Mouse (Mus musculus) right cerebral cortex, adult 2 months (tissue): ENCODE measurements around the gene Kmt2e.
A peak's percentile ranks its signal among the peaks of the same experiment; 100 is the strongest.

Experiments
- DNase-seq, 2 experiments: peaks; one replicate each; pipeline ENCODE4 v3.0.0; 2021 to 2022; ENCODE audit warnings: low spot score in 2 of 2

The Kmt2e gene

DNA sequence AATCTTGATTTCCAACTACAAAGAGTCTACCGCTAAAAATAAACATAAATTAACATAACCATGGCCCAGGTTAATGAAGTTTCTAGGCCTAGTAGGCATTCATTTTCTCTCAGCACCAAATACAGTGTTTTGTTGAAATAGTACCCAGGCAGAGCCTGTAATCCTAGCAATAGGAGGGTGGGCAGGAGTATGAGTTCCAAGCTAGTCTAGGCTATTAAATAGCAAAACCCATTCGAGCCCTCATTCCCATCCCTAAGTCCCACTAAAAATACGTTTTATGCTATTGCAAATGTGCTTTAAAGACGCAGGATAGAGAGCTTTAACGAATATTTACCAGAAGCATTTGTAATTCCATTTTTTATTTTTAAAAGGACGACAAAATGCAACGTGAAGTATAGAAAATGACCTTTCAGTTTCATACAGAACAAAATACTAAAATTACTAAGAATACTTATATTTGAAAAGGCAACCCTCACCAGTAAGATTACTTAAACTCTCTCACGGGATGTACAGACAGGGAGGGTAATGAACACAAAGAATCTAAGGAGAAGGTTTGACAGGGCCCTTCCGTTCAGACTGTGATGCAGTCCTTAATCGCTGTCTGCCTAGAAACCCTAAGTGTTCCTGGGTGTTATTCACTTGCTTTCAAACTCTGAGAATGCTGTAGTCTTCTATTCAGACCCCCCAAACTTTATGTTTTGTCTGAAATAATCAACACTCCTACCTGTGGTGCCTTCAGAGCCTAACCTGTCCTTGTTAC is 2.1 kb upstream of the Kmt2e start:
- DNase-seq, result no peak

DNA sequence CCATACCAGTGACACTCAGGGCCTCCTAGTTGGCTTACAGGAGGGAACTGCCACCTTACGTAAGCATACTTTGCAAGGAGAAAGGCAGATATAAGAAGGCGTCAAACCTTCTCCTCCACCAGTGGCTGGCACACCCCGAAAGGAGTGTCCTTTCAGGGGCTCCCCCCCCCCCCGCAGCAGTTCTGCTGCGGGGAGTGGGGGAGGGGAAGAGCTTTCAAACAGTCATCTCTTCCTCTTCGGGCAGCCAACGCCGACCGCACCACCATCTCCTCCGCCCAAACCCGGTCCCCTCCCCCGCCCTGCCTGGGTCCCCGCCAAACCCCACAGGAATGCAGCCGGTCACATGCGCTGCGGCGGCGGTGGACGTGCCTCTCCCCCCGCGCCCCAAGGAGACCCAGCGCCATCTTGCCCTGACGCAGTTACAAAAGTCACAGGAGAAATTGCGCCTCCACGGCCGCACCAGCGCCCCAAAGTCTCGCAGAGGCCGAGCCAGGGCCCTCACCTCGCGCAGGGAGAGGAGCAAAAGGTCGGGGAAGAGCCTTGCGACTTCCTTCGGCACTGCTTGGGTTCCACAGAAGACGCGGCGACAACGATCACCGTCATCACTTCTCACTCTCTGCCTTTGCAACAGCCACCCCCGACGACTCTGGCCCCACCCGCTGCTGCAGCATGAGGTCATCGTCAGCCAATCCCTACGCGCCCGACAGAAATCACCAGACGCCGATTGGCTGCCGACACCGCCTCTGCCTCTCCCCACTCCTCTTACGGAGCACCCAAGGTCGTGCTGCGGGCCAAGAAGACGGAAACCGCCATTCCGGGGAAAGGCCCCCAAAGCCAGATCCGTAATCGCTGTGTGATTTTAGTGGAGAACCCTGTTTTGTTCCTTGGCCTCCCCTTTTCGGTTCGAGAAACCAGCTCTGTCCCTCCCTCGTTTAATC is 1.3 kb upstream of the Kmt2e start:
- DNase-seq, result peak; percentile 98

DNA sequence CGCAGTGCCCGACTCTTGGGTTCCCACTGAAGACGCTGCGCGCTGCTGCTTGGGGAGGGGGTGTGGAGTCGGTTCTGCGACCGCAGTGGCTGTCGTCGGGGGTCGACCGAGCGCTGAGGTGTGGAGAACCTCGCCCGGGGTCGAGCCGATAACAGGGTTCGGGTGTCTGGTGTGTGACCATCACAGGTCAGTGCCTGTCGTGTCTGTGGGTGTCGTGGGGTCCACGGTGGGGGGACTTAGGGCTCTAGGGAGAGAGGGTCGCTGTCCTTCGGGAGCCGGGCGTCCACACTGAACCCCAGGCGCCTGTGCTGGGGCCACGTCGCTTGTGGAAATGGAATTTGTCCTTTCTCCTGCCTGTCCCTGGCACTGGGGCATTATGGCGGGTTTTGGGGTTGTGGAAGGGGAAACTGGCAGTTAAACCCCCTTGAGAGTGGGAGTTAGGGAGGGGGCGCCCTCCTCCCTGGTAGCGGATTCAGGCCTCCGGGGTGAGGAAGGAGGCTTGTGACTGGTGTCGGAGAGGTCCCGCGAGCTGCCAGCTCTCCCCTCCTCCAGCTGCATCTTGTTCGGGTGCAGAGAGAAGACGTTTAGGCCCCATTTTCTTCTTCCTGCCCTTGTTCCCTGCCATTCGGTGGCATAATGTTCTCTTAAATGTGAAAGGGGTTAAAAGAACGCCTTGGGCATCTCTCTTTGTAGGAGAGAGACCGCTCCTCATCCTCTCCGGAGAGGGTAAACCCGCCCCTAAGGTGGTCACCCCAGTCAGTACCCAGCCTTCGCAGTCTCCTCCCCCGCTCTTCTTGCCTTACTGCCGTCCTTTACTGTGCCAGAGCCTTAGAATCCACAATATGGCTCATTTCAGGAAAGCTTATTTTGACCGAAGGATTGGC is 599 bp downstream of the Kmt2e start:
- peak; percentile 61 to 66 for DNase-seq

DNA sequence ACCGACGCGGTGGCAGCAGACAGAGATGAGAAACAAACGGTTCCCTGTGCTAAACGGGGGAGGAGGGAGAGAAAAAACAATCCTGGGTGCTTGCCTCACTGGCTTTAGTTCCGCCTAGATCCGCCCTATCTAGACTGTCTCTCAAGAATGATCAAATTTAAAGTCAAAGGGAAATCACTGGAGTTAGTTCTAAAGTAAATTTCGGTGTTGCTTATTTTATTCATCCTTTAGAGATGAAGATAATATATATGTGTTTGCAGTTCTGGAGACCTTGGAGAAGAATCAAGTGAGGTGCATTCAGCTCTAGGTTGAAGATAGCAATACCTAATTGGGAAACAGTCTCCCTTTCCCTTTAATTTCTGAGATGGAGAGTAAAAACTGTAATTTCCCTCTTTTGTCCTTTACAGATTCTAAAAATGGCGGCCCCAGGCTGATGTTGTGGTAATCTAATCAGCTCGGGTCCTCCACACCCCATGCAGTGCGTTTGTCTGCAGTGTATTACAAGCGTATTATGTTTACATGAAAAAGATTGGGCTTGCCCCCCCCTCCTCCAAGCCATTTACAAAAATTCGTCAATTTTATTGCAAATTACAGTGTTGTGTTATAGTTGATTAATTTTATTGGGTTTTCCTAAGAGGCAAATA is 1.4 kb downstream of the Kmt2e start:
- no peak for DNase-seq

DNA sequence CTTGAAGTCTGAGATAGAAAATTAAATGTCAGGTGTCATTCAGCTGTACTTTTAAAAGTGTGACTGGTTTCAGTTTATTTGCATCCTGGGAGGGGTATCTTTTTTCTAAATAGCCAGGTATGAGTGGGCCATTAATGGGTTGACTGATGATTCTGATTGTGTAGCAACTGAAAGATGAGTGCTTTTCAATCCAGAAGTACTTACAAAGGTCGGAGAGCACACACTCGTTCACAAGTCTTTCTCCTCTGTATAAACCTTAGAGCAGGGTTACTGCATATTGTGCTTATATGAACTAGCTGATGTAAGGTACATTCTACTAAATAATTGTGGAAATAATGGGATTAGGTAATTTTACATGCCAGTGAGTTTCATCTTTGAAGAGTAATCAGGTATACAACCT is 2.5 kb downstream of the Kmt2e start:
- DNase-seq, result no peak

DNA sequence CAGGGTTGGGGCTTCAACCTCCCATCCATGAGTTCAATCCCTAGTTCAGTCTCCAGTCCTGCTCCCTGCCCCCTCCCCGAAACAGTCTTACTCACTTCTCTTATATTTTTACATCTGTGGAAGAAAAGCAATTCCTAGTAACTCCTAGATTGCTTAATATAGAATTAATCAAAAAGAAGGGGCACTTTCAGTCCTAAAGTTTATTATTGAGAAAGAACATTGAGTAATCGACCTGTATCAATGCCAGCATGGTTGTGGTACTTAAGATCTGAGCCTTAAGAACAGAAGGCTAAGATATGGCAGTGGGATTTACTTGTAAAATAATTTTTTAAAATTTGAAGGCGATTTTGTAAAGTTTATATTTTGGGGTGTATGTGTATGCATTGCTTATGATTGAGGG is 5.6 kb downstream of the Kmt2e start:
- DNase-seq, result no peak

DNA sequence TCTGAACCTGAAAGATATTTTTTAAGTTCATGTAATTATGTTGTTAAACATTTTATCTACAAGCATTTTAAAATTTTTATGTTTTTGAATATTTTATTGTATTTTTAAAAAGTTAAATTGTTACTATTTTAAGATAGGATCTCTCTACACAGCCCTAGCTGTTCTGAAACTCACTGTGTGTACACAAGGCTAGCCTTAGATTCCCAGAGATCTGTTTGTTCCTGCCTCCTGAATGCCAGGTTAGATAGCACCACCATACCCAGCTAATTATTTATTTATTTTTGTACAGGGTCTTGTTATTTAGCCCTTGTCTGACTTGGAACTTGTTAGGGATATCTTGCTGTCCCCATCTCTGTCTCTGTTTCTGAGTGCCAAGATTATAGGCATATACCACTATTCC is 6.3 kb downstream of the Kmt2e start:
- DNase-seq, result no peak

DNA sequence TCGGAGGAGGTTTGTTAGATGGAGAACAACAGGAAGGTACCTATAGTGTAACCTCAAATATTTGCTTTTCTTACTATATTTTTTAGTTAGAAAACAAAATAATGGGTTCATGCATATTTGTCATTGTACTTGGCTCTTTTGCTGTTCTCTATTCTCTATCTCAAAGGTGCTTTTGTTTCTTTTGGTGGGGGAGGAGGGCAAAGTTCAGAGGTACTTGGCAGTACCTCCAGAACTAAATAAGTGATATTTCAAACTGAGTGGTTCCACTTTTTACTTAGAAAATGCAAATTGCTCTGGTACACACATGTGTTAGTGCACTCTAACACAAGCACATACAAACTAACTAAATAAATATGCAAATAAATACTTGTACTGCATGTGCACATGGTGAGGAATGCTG is 7.7 kb downstream of the Kmt2e start:
- DNase-seq, result no peak

DNA sequence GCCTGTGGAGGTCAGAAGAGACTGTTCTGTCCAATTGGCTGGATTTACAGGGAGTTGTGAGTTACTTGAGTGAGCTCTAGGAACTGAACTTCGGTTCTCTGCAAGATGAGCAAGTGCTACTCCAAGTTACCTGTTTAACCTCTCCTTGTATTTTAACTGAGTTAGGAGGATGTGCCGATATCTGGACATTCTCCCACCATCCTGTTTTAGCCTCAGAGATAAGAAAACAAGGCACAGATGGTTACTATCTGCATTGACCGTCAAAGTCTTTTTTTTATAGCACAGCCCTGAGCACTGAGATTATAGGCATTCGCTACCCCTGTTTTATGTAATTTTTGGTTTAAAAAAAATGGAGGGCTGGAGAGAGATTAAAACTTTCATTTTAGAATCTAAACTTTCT is 10.2 kb downstream of the Kmt2e start:
- DNase-seq, result no peak

DNA sequence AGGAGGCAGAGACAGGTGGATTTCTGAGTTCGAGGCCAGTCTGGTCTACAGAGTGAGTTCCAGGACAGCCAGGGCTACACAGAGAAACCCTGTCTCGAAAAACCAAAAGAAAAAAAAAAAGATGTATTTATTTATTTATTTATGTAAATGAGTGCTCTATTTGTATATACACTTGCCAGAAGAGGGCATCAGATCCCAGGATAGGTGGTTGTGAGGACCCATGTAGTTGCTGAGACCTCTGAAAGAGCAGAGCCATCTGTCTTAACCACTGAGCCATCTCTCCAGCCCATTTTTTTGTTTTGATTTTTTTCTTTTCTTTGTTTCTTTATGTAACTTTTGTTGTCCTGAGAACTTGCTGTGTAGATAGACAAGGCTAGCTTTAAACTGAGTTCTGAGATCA is 19.3 kb downstream of the Kmt2e start:
- DNase-seq, result peak in 1 of 2 experiments; percentile 3

DNA sequence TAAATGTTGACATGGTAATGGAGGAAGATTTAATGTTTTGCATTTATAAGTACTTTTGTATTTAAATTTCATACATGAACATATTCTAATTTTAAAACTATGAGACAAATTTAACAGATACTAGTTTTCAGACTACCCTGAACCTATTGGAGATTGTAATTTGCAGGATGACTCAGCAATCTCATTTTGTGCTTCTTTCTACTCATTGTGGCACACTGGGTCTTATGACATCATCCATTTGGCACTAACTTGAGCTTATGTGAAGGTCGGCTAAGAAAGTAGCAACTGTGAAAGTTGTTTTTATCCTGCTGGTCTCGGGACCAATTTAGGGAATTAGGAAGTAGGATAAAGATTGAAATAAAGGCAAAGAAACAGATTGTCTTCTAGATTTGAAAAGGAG is 27.4 kb downstream of the Kmt2e start:
- peak in 1 of 2 experiments; percentile 1 for DNase-seq

DNA sequence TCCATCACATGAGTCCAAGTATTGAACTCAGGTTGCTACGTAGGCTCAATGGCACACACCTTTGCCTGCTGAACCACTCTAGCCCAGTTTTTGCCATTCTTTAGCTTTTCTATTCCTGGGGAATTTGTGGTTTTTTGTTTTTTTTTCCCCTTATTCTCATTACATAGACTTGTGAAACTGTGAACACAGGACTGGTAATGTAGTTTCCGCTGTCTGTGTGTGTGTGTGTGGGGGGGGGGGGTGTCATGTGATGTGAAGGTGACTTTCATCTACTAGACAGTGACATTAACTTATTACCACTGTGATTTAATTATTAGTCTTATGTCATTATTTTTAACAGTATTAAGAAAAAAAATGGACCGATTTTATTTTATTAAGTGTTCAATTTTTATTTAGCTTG is 30.0 kb downstream of the Kmt2e start:
- no peak for DNase-seq

DNA sequence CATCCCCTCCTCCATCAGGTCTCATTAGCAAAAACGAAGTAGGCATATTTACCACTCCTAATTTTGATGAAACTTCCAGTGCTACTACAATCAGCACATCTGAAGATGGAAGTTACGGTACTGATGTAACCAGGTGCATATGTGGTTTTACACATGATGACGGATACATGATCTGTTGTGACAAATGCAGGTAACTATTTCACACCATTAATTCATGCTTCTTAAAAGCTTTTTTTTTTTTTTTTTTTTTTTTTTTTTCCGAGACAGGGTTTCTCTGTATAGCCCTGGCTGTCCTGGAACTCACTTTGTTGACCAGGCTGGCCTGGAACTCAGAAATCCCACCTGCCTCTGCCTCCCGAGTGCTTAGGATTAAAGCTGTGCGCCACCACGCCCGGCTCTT is 30.5 kb downstream of the Kmt2e start:
- DNase-seq, result no peak

DNA sequence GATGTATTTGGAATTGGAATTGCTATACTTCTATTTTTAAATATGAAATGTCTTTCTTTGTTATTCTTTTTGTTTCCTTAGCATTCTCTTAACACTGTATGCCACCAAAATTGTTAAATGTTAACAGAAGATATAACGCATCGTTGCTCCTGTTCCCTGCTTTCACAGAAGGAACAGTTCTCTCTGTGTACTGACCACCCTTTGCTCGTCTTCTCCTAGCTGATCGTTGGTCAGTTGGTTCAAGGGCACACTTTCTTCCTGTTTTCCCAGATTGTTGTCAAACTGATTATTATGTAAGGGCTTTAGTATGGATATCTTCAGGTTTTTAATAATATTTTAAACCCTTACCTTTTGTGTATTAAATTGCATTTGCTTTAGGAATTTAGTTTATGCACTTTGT is 32.3 kb downstream of the Kmt2e start:
- no peak for DNase-seq

DNA sequence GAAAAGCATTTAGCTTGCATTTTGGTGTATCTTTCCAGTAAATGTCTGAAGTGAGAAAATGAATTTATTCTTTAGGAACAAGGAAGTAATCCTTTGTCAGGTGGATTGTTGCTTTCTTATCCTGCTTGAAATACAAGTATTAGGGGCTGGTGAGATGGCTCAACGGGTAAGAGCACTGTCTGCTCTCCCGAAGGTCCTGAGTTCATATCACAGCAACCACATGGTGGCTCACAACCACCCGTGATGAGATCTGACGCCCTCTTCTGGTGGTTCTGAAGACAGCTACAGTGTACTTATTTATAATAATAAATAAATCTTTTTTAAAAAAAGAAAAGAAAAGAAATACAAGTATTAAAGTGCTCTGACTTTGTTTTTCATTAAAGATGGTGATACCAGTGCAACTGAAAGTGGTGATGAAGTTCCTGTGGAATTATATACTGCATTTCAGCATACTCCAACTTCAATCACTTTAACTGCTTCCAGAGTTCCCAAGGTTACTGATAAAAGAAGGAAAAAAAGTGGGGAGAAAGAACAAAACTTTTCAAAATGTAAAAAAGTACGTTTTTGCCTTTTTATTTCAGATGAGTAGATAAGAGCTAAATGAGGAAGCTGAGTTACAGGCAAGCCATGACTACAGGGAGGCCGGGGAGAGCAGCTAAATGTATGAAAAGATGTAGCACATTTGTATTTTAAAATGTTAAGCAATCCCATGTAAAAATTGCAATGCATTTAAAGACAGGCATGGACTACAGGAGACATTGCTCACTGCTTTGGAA is 39.0 kb downstream of the Kmt2e start:
- no peak for DNase-seq

DNA sequence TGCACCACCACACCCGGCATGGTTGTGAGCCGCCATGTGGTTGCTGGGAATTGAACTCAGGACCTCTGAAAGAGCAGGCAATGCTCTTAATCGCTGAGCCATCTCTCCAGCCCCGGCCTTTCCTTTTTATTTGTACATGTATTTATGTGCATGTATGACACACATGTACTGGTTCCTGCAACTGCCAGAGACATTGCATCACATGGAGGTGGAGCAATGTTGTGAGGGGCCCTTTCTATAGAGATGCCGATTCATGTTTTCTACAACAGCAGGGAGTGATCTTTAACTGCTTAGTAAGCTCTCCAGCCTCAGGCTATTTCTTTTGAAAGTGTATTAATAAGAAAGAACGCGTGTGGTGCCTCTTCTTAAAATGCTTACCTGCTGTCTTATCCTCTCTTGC is 49.6 kb downstream of the Kmt2e start:
- no peak for DNase-seq

DNA sequence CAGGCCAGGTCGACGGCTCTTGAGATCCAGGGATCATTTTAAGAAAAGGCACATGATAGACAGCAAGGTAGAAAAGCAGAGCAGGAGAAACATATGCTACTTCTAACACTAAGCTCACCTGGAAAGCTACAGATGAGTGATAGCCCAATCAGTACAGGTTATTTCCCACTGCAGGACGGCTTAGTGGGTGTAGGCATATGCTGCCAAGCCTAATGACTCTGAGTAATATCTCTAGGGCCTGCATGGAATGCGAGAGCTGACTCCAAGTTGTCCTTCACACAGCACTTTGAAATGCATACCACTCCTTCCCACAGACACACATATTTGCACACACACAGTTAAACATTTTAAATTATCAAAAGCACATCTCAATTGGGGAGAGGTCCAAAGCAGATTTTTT is 55.0 kb downstream of the Kmt2e start:
- peak in 1 of 2 experiments; percentile 5 for DNase-seq

DNA sequence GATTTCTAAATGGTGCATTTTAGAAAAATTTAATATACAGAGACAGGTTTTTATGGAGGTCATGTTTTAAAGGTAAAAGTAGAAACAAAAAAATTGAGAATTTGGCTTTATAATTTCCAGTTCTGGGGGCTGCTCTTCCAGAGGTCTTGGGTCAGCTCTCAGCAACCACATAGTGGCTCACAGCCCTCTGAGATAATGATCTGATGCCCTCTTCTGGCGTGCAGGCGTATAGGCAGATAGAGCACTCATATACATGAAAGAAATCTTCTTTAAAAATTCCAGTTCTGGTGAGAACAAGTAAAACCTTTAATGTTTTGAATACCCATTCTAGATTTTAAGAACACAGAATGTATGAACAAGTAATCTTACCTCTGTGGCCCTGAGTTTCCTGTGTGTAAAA is 56.6 kb downstream of the Kmt2e start:
- DNase-seq, result peak in 1 of 2 experiments; percentile 1

DNA sequence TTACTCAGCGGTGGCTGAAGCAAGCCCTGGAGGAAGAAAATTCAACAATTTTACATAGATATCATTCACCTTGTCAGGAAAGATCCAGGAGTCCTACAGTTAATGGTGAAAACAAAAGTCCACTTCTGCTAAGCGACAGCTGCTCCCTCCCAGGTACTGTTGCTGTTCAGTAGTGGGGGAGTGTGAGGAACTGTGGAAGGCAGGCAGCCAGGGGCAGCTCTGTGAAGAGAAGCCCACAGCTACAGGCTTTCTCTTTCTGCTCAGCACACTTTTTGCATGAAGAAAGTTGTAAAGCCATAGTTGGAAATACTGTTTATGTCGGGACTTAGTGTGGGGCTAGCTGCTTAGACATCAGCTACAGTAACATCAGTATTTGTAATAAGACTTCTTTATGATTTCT is 62.2 kb downstream of the Kmt2e start:
- peak in 1 of 2 experiments; percentile 16 for DNase-seq

DNA sequence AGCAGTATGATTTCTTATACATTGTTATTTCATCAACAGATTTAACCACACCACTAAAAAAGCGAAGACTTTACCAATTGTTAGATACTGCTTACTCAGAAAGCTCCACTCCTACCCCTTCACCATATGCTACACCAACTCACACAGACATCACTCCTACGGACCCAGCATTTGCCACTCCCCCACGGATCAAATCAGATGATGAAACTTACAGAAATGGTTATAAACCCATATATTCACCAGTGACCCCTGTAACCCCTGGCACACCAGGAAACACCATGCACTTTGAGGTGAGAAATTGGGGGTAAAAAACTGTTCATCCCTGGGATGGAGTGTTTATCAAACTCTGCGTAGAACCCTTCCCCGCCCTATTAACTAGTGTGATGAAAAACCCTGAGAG is 62.7 kb downstream of the Kmt2e start:
- DNase-seq, result peak in 1 of 2 experiments; percentile 14

DNA sequence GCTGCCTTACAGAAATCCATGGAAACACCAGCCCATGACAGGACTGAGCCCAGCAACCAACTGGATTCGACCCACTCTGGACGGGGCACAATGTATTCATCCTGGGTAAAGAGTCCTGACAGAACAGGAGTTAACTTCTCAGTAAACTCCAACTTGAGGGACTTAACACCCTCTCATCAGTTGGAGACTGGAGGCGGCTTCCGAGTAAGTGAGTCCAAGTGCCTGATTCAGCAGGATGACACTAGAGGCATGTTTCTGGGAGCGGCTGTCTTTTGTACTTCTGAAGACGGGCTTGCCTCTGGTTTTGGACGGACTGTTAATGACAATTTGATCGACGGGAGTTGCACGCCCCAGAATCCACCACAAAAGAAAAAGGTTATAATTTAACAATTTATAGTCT is 63.7 kb downstream of the Kmt2e start:
- peak in 1 of 2 experiments; percentile 47 for DNase-seq
